Mouse (Mus musculus): ENCODE measurements around the gene Rnf126. TPM values are rescaled to one million over a fixed set of nuclear protein-coding genes. Genes with fewer than 3 reads are reported as not detected.

Rnf126 gene
- polyA plus RNA-seq, 1 experiment = 27.6 TPM

DNA sequence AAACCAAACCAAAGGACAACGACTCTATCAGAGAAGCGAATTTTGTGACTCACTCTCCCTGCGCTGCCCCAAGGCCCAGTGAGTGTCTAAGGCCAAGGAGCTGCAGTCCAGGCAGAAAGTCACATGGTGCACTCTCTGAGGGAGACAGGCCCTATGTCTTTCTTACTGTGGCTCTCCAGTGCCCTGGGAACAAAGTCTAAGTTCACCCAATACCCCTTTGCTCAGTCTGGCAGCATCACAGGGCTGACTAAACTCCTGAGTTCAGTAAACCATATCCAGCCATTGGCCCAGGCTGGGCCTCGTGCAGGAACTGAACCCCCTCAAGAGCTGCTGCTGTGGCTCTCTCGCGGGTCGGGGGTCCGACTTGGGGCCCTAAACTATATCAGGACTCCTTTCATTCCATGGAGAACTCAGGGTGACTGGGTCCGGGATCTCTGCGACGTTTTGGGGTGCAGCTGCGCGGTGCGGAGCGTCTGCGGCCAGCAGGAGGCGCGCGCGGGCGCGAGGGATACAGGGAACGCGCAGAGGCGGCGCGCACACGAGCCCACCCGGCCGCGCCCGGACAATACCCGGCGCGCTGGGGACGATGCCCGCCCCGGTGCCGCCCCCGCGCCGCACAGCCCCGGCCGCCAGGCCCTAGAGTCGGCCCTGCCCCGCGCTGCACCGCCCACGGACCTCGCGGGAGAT is 26.4 kb upstream of the Rnf126 start, which contains the start of gene Palm:
TSS of gene Palm (plus strand) at position 522 of the 687 bp plus-strand sequence.
- peak within 1 kb of the TSS; percentile 66 for H3K4me3 ChIP-seq (ENCODE audit: insufficient read depth, low read length)
- TF ChIP-seq CTCF (IDR thresholded peaks at IDR 0.05; ENCODE audit: low read depth, low read length) (peak; percentile 64), POLR2A (IDR thresholded peaks at IDR 0.05; ENCODE audit: borderline replicate concordance, low read depth, low read length) (no peak)
- no peak within 1 kb of the TSS for H3K27ac ChIP-seq (ENCODE audit: insufficient read depth, low read depth, low read length)
- H3K4me1 ChIP-seq (ENCODE audit: control insufficient read depth, insufficient read depth, low read length) = no peaks in the 10 kb centered on the region

DNA sequence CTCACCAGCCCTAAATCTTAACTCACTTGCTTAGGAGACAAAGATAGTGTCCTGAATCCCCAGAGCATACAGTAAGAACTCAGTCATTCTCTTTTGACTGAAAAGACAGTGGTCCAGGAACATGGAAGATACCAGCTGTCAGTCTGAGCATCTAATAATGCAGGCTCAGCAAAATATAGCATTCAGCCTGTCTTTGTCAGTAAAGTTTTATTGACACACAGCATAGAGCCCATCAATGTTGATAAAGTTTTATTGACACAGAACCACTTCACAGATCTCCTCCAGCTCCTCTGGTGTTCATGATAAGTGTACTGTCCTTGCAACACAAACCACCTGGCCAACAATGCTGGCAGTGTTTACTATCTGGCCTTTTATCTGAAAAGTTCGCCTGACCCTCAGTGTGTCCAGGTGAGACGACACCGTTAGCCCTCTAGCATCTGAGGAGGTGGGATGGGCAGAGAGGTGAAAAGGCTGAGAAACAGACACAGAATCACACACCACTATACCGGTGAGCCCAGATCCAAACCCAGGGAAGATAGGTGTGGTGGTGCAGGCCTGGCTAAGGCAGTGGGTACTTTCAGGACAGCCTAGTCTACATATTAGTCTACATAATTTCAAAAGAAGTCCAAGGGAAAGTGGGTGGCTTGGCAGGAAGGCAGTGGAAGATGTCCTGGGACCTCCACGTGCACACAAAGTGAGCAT is 25.7 kb upstream of the Rnf126 start:
- H3K4me1 ChIP-seq (ENCODE audit: control insufficient read depth, insufficient read depth, low read length) = no peaks in the 10 kb centered on the region

DNA sequence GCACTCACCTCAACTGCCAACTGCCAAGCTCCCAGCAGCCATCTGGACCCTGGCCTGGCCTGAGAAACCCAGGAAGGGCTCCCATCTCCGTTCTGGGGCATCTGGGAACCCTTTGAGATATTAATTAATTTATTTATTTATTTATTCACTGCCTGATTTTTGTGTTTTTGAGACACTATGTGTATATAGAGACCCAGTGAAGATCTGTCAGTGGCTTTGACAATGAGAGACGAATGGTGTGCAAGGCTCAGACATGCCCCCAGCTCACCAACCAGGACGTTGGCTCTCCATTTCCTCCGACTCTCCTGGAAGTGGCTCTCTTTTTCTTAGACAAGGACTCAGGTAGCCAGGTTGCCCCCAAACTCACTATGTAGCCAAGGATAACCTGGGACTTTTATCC is 24.1 kb upstream of the Rnf126 start, which contains the start of gene Prss57:
TSS of gene Prss57 (minus strand) at position 101 of the 400 bp plus-strand sequence.
- TF ChIP-seq CTCF (IDR thresholded peaks at IDR 0.05; ENCODE audit: low read depth, low read length) (no peak), POLR2A (IDR thresholded peaks at IDR 0.05; ENCODE audit: borderline replicate concordance, low read depth, low read length) (no peak)
- Histone ChIP-seq H3K27ac (ENCODE audit: insufficient read depth, low read depth, low read length) (no peak within 1 kb of the TSS), H3K4me1 (ENCODE audit: control insufficient read depth, insufficient read depth, low read length) (no peaks in the 10 kb centered on the region), H3K4me3 (ENCODE audit: insufficient read depth, low read length) (no peak within 1 kb of the TSS)

More for the DNA sequence above, 25.7 kb upstream of the Rnf126 start:
- H3K4me3 ChIP-seq (ENCODE audit: insufficient read depth, low read length) = no peak overlapping the region
- no peak overlapping the region for H3K27ac ChIP-seq (ENCODE audit: insufficient read depth, low read depth, low read length)
- TF ChIP-seq CTCF (IDR thresholded peaks at IDR 0.05; ENCODE audit: low read depth, low read length) = no peak
- no peak for TF ChIP-seq POLR2A (IDR thresholded peaks at IDR 0.05; ENCODE audit: borderline replicate concordance, low read depth, low read length)

- no peak for TF ChIP-seq POLR2A (IDR thresholded peaks at IDR 0.05; ENCODE audit: borderline replicate concordance, low read depth, low read length)
- TF ChIP-seq CTCF (IDR thresholded peaks at IDR 0.05; ENCODE audit: low read depth, low read length) = no peak
- H3K4me1 ChIP-seq (ENCODE audit: control insufficient read depth, insufficient read depth, low read length) = no peaks in the 10 kb centered on the region
- no peak overlapping the region for H3K27ac ChIP-seq (ENCODE audit: insufficient read depth, low read depth, low read length)
- H3K4me3 ChIP-seq (ENCODE audit: insufficient read depth, low read length) = no peak overlapping the region
Measured at GRCm38 (mm10) chr10:79789581-79789980, 22.8 kb upstream of the Rnf126 start.

DNA sequence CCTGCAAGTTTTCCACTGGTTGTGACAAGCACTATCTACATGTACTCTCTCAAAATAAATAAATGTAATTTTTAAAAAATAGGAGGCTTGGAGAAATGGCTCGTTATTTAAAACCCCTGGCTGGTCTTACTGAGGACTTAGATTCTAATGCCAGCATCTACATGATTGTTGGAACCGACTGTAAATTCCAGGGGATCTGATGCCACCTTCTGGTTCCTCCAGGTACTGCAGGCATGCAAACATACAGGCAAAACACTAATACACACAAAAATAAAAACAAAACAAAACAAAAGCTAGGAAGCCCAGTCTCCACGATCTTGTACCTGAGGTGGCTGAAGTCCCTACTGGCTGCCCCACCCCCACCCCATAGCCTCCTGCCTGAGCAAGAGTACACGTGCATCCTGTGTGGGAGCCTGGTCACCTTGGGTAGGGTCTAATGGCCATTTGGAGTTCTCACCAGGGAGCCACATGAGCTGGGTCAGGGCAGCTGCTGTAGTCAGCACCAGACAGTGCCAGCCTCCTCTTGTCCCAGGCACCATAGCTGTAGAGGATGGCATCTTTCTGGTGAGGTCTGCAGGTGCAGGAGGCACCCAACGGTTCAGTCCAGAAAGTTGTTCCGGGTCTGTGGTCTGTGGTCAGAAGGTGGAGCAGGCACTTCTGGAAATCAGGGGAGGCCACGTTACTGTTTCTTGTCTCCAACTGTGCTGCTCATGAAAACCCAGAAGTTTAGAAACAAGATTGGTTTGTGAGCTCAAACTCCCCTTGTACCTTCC is 21.8 kb upstream of the Rnf126 start:
- TF ChIP-seq POLR2A (IDR thresholded peaks at IDR 0.05; ENCODE audit: borderline replicate concordance, low read depth, low read length) (no peak), CTCF (IDR thresholded peaks at IDR 0.05; ENCODE audit: low read depth, low read length) (peak; percentile 28; the same call in 1 of the 2 replicates)
- Histone ChIP-seq H3K4me1 (ENCODE audit: control insufficient read depth, insufficient read depth, low read length) (no peaks in the 10 kb centered on the region), H3K27ac (ENCODE audit: insufficient read depth, low read depth, low read length) (no peak overlapping the region), H3K4me3 (ENCODE audit: insufficient read depth, low read length) (no peak overlapping the region)

DNA sequence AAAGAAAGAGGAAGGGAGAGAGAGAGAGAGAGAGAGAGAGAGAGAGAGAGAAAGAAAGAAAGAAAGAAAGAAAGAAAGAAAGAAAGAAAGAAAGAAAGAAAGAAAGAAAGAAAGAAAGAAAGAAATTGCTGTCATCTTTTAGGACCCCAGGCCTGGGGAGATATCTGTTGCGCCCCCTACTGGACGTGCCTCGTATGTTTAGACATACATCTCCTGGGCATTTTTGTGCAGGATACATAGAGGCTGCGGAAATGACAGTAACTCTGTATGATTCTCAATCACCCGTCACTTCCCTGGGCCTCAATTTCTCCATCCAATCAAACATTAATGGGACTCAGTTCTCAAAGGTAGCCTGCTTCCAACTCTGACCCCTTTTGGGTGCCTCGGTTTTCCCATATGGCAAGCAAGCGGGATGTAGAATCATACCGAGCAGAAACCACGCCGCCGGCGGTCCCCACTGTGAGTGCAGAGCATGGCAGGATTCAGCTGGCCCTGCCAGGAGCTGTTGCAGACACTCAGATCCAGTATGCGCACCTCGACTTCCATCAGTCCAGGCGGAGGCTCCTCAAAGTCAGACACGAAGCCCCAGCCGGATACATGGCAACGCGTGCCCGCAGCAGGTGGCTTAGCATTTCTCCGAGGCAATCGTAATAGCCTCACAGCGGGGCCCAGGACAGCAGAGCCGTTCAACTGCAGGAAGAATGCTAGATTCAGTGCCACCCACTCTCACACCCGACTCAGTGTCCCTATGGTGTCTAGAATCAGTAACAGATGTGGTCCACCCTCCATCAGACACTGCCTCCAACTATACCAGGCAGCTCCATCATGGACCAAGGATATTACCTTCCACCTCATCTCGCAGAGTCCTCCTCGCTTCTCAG is 17.4 kb upstream of the Rnf126 start:
- peak; percentile 20; the same call in 1 of the 2 replicates for TF ChIP-seq CTCF (IDR thresholded peaks at IDR 0.05; ENCODE audit: low read depth, low read length)
- TF ChIP-seq POLR2A (IDR thresholded peaks at IDR 0.05; ENCODE audit: borderline replicate concordance, low read depth, low read length) = no peak
- H3K4me3 ChIP-seq (ENCODE audit: insufficient read depth, low read length) = no peak overlapping the region
- no peak overlapping the region for H3K27ac ChIP-seq (ENCODE audit: insufficient read depth, low read depth, low read length)
- peaks cover 5% of the 10 kb centered on the region for H3K4me1 ChIP-seq (ENCODE audit: control insufficient read depth, insufficient read depth, low read length)

DNA sequence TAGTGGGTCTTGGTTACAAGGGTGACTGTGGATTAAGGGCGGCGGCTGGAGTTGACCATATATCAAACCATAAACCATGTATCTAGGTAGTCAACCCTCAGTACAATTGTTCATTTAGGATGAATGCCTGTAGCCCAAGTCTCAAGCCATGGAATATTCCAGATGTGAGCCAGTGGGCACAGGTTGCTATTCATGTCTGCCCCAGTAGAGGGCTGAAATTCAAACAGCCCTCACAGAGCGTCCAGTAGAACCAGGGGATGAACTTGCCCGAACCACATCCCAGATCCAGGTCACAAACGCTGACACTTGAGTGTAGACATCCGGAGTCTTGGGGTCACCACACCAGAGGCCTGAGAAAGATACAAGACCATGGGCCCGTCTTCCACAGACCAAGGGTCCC is 16.3 kb upstream of the Rnf126 start:
- TF ChIP-seq CTCF (IDR thresholded peaks at IDR 0.05; ENCODE audit: low read depth, low read length) = no peak
- no peak for TF ChIP-seq POLR2A (IDR thresholded peaks at IDR 0.05; ENCODE audit: borderline replicate concordance, low read depth, low read length)
- Histone ChIP-seq H3K27ac (ENCODE audit: insufficient read depth, low read depth, low read length) (no peak overlapping the region), H3K4me3 (ENCODE audit: insufficient read depth, low read length) (no peak overlapping the region), H3K4me1 (ENCODE audit: control insufficient read depth, insufficient read depth, low read length) (peaks cover 5% of the 10 kb centered on the region)

DNA sequence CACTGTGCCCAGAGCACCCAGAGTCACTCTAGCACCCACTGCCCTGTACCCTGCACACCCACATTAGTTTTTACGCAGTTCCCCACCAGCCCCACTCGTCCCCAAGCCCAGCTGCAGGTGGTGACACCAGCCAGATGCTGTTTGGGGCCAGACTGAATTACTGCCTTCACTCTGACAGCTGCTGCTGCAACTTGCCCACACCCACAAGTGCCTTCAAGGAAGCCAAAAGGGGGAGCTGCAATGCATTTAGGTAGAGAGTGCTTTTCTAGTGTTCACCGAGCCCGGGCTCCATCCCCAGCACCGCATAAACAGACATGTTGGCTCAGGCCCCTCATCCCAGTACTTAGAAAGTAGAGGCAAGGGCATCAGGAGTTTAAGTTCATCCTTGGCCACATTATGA is 15.2 kb upstream of the Rnf126 start:
- Histone ChIP-seq H3K4me3 (ENCODE audit: insufficient read depth, low read length) (no peak overlapping the region), H3K27ac (ENCODE audit: insufficient read depth, low read depth, low read length) (no peak overlapping the region), H3K4me1 (ENCODE audit: control insufficient read depth, insufficient read depth, low read length) (peaks cover 5% of the 10 kb centered on the region)
- TF ChIP-seq CTCF (IDR thresholded peaks at IDR 0.05; ENCODE audit: low read depth, low read length) (no peak), POLR2A (IDR thresholded peaks at IDR 0.05; ENCODE audit: borderline replicate concordance, low read depth, low read length) (no peak)

DNA sequence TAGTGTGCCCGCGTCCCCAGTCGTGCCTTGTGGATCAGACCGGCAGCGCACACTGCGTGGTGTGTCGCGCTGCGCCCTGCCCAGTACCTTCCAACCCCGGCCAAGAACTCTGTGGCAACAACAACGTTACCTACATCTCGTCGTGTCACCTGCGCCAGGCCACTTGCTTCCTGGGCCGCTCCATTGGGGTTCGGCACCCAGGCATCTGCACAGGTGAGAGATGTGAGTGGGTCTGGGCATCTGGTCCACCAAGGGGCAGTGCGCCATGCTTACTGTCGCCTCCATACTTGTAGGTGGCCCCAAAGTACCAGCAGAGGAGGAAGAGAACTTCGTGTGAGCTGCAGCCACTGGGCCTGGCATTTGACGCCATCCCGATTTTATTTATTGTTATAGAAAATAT is 14.4 kb upstream of the Rnf126 start:
- peak overlapping the region; percentile 78 for H3K4me3 ChIP-seq (ENCODE audit: insufficient read depth, low read length)
- H3K27ac ChIP-seq (ENCODE audit: insufficient read depth, low read depth, low read length) = no peak overlapping the region
- H3K4me1 ChIP-seq (ENCODE audit: control insufficient read depth, insufficient read depth, low read length) = peaks cover 5% of the 10 kb centered on the region
- no peak for TF ChIP-seq CTCF (IDR thresholded peaks at IDR 0.05; ENCODE audit: low read depth, low read length)
- no peak for TF ChIP-seq POLR2A (IDR thresholded peaks at IDR 0.05; ENCODE audit: borderline replicate concordance, low read depth, low read length)
